Mouse (Mus musculus): ENCODE measurements around the gene Stkld1.

DNA sequence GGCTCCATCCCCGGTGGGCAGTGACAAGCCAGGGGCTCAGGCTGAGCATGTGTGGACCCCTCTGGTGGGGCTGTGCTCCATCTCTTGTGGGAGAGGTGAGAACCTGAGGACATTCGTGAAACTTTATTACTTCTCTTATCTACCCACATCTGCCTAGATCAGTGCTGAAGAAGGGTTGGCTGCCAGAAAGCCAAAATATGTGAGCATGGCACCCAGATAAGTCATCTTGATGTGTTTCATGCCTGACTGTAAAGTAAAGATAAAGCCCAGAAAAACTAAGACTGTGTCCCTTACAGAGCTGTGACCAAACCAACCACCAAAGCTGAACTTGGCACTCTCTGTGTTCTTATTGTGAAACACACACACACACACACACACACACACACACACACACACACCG, 60.1 kb downstream of the Stkld1 start:
- TF ChIP-seq CTCF (IDR thresholded peaks at IDR 0.05; ENCODE audit: control insufficient read depth, insufficient read depth, insufficient replicate concordance, low read depth, low read length) (no peak), POLR2A (IDR thresholded peaks at IDR 0.05; ENCODE audit: control insufficient read depth, low read depth, low read length) (no peak)

Measured in testis, adult 2 months (tissue).